Mouse (Mus musculus) left cerebral cortex, adult 9 months (tissue): ENCODE results near the gene Gbf1.

ENCODE experiments used
- DNase-seq, 2 experiments: peaks; one replicate each; pipeline ENCODE4 v3.0.0; 2022; ENCODE audit warnings: low spot score in 2 of 2

Gbf1 gene

DNA sequence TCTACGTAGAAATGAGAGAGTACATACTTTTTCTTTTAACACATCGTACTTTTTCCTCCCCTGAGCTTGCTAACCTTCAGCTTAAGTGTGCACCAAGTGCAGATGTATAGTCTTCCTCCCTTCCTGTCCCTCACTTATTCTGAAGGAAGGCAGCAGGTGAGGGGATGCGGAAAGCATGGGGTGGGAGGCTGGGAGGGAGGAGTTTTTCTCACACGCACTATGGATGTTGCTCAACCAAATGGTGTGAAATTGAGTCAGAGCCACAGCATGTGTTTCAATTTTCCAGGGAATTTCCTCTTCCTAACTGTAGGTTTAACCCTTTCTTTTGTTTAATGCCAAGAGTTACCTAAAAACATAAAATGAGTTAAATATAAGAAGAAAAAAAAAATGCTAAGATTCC lies 70.8 kb downstream of the Gbf1 start:
- DNase-seq = peak in 1 of 2 experiments; percentile 9

DNA sequence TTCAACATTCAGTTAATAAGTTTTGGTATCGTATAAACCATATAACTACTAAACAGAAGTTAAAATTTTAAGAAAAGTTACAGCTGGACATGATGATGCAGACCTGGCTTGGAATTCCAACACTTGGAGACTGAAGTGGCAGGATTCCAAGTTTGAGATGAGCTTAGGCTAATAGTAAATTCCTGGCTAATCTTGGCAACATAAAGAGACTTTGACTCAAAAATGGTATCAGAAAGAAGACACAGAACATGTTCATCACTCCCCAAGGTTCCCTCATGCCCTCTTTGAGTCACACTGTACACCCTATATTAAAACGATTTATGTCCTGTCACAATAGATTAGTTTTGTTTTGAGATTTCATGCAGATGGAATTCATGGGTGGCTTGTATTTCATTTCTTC lies 72.6 kb downstream of the Gbf1 start:
- DNase-seq = no peak

DNA sequence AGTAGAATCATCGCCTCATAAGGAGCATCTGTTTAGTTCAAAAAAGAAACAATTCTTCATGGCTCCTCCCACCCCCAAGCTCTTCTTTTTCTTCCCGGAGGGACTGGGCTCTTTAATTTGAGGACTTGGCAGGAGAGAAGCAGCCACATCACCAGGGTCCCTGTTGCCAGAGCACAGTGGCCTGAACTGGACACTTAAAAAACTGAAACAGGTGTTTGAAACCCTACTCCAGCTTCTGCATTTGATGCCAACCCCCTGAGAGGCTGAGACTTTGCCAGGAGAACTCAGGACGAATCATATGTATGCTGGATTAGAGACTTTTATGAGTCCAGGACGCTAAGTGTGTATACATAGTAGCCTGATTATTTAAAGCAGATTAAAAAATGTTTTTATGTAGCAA lies 73.2 kb downstream of the Gbf1 start:
- no peak for DNase-seq

DNA sequence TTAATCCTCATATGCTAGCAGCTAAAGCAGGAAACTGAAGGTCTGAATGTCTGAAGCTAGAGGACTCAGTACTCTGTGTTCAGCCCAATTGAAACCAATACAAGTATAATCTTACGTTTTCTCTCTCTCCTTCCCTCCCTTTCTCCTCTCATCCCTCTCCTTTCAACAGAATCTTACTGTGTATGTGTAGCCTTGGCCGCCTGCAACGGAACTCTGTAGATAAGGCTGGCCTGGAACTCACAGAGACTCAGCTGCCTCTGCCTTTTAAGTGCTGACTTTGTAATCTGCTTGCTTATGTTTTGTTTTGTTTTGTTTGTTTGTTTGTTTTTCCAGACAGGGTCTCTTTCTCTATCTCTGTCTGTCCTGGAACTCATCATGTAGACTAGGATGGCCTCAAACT lies 74.0 kb downstream of the Gbf1 start:
- DNase-seq = no peak

DNA sequence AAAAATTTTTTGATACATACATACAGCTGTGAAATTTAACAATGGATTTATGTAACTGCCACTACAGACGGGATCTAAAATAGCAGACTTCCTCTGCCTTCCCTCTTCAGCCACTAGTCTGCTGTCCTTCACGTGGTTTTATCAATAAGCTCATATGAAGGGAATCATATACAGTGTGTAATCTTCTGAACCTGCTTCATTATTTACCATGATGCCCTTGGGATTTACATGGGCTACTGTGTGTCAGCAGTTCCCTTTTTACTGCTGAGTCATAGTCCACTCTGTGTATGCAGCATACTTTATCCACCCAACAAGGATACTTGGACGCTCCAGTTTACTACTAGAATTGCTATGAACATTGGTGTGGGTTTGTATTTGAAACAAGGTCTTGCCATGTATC lies 75.0 kb downstream of the Gbf1 start:
- DNase-seq = no peak

DNA sequence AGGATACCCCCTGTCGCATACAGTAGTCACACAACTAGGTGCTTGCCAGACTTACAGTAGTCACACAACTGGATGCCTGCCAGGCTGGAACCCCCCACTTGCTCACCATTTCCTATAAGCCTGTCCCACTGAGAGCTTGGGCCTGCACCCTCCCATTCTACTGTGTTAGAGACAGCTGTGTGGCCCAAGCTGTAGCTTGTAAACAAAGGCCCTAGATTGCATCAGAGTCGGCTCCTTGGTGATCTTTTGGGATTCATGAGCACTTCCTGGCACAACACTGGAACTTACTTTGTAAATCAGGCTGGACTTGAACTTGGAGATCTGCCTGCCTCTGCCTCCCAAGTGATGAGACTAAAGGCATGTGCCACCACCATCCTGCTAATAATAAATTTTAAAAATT lies 82.1 kb downstream of the Gbf1 start:
- no peak for DNase-seq

DNA sequence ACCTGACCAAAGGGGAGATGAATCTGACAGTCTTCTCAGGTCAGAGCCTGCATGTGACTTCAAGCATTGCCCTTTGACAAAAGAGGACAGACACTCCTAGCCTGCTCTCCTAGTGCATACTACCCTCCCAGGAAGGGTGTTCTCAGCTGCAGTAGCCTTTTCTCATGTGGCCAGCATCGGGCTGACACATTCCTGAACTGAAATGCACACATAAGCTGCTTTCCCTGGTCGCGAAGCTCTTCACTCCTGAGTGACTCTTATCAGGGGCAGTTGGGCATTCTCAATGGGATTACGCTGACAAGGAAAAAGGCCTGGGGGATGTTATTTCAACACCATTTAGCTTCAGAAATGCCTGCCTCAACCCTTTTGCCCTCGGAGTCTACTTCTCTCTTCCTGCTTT lies 84.3 kb downstream of the Gbf1 start:
- DNase-seq = no peak

DNA sequence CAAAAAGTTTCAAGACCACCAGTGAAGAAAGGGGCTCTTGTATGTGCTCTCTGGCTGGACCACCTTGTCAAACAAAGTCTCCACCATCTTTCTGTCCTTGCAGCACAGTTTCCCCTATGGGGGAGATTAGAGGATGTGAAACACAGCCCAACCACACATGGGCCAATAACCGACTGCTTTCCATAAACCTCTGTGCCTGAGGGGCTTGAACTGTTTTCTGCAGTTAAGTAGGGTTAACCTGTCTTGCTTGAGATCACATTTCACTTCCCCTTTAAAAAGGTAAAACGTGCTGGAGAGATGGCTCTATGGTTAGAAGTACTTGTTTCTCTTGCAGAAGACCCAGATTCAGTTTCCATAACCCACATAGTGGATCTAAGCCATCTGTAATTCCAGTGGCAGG lies 87.9 kb downstream of the Gbf1 start:
- no peak for DNase-seq

DNA sequence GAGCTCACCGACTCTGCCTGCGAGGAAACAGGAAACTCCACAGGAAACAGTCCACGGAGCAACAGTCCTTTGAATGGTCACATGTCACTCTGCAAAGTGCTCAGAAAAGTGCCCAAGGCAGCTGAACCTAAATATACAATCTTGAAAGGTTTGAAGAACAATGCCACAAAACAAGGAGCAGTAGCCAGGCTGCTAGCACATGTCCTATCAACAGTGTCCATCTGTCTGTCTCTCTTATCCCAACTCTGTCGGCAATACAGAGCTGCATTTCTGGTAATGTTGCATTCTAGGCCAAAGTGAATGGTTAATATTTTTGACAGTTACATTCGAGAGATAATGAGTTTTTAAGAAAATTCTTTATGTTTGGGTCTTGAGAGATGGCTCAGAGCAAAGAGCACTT lies 90.1 kb downstream of the Gbf1 start:
- DNase-seq = no peak

DNA sequence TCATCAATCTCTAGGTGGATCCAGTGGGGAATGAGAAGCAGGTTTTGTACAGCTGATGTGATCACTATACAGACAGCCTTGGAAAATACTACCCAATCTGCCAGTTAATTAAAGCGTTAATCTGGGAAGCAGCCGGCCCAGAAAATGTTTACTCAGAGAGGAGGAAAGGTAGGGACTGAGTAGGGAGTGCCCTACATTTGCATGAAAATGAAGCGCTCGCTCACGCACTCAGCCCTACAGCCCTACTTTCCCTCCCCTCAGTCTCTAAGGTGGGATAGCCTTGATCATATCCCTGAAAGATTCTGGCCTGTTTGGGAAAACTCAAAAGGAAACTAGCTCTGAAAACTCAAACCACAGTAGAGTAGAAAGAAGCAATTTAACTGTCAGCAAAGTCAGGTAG lies 92.3 kb downstream of the Gbf1 start:
- no peak for DNase-seq

DNA sequence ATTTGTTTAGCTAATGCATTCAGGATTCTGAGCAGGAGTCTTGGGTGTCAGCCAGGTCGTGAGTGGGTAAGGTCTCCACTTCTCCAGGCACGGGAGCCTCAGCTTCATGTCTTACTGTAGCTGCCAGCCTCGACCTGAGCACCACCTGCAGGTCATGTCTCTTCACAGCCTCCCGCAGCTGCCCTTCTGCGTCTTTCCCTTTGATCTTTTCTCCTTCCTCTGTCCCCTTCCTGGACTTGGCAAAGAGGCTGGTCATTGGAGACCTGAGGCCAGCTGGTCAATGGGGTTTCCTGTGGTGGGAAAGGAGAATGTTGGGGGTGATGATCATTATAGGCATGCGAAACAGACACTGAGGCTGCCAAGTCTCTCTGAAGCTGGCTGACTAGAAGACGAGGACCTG lies 96.7 kb downstream of the Gbf1 start:
- no peak for DNase-seq

DNA sequence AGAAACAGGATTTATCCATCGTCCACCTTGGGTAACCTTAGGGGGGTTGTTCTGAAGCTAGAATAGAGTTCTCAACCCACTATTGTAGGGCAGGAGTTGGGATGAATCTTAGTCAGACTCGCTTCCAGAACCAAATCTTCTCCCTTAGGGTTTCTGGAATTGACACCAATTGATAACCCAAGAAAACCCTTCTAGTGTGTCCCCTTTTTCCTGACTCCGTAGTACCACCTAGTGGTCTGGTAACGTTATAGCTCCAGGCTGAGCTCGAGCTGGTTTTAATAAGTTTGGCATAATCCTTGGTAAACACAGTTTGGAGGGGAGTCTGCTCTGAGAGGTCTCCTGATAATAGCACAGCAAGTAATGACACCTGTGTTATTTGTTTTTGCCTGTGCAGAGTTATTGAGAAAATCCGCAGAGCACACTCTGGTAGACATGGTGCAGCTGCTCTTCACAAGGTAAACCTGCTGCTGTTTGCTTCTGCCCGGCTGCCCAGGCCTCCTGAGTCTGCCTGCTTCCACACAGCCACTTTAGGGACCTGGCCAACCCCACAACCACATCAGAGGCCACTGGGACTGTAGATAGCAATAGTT lies 101.9 kb downstream of the Gbf1 start:
- DNase-seq = peak in 1 of 2 experiments; percentile 41

DNA sequence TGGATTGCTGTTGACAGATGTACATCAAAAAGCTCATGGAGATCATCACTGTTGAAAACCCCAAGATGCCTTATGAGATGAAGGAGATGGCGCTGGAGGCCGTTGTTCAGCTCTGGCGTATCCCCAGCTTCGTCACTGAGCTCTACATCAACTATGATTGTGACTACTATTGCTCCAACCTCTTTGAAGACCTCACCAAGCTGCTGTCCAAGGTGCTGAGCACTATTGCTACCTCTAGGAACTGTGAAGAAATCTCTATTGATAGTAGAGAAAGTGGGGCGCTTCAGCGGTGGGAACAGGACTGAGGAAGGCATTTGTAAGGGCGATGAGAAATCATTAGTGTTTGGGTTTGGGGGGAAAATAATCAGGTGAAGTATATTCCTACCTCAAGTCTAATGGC lies 112.5 kb downstream of the Gbf1 start:
- DNase-seq = no peak

DNA sequence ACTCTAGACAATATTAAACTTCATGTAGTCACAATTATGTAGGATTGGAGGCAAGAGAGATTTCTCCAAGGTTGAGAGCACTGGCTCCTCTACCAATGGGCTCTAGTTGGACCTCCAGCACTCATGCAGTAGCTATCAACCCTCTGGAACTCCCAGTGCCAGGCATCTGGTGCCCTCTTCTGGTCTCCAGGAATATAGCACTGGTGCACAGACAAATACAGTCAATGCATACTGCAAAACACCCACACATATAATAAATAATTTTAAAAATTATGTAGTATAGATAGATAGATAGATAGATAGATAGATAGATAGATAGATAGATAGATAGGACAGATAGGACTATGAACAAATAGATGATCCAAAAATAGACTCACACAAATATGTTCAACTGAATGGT lies 123.0 kb downstream of the Gbf1 start:
- no peak for DNase-seq

DNA sequence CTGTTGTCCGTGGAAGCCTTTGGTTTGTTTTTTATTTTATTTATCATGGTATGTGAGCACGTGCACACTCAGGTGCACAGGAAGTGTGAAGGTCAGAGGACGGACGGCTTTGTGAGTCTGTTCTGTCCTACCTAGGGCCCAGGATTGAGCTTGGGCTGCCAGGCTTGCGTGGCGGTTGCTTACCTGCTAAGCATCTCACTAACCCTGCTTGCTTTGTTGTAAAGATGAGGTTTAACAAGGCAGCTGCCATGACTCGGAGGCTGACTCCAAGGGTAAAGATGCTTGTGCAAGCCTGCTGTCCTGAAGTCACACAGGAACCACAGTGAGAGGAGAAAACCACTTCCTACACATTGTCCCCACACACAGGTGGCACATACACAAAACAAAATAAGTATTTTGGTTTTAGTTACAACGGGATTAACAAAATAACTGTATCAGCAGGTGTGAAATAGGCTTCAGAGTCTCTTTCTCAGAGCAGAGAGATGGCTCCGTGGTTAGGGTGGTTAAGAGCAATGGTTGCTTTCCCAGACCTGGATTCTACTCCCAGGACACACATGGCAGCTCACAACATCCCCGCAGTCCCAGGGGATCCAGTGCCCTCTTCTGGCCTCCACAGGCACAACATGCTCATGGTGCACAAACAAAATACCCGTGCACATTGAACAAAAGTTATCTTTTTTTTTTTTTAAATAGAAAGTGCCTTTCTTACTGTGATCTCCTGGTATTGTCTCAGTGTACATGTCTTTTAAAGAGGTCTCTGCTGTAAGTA lies 130.0 kb downstream of the Gbf1 start:
- no peak for DNase-seq

DNA sequence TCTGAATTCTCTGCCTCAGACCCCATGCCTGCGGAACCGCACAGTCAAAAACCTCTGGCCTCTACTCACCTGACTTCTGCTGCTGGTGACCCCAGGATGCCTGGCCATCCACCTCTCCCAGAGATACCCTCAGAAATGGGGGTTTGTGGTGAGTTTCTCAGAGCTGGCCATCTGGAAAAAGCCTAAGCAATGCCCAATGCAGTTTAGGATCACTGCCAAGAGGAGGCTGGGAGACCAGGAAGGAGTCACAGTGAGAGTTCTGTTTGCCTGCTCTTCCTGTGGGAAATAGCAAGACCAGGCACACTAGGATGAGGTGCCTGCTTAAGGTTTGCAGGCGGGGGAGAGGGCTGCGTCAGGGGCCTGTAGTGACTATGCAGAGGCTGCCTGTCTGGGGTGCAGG lies 132.4 kb downstream of the Gbf1 start:
- DNase-seq = no peak

DNA sequence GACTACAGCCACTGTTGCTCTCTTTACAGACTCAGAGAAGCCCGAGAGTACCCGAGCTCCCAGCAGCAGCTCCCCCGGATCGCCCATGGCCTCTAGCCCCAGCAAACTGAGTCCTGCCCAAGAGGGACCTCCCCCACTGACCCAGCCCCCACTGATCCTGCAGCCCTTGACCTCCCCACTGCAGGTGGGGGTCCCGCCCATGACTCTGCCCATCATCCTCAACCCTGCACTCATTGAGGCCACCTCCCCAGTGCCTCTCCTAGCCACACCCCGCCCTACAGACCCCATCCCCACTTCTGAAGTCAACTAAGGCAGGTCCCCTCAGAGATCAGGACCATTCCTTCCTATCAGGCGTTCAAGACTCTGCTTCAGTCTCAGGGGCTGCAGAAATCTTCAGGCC lies 133.3 kb downstream of the Gbf1 start:
- DNase-seq = no peak

DNA sequence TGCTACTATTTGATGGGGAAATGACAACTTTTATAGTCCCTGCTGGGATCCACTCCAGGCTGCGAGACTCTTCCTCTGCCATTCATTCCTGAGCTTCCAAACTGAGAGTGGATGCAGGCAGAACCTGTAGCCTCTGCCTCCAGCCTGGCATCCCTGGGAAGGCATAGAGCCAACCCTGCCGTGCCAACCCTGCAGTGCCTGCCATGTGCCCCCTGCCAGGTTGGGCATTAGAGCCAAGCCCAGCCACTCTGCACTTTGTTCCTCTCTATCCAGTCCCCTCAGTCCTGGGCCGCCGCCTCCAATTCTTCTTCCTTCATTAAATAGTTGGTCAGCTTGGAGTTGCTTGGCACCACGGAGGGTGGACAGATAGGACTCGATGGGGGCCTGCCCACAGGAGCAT lies 133.7 kb downstream of the Gbf1 start:
- no peak for DNase-seq

DNA sequence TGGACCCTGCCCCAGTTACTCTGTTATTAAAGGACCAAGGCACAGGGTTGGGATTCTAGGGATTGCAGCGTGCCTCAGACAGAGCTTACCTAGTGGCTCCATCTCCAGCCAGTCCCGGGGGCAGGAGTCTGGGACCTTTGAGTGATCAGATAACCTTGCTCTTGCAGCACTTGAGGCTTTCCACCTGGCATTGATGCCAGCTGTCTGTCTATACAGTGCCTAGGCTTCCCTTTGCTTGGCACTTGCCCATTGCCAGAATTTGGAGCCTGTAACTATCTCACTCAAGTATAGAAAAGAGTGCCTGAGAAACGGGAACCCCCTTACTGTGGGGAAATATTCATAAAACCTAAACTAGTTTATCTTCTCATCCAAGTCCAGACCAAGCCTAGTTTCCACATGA lies 134.6 kb downstream of the Gbf1 start:
- no peak for DNase-seq

DNA sequence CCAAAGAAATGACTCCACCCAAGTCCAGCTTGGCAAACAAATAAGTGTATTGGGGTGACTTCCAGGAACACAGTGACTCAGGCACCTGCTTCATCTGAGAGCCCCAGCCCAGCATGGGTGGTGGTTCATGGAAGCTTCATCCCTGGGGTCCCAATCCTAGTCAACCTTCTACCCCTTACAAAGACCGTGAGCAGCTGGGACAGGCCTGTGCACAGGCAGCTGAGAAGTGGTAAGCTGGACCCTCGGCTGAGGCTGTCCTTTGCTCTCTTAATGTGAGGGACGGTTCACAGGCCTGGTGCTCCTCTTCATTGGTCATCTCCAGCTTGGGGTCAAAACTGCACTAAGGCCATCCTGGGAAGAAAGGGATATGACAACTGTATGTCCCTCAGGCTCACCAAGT lies 135.3 kb downstream of the Gbf1 start:
- no peak for DNase-seq

DNA sequence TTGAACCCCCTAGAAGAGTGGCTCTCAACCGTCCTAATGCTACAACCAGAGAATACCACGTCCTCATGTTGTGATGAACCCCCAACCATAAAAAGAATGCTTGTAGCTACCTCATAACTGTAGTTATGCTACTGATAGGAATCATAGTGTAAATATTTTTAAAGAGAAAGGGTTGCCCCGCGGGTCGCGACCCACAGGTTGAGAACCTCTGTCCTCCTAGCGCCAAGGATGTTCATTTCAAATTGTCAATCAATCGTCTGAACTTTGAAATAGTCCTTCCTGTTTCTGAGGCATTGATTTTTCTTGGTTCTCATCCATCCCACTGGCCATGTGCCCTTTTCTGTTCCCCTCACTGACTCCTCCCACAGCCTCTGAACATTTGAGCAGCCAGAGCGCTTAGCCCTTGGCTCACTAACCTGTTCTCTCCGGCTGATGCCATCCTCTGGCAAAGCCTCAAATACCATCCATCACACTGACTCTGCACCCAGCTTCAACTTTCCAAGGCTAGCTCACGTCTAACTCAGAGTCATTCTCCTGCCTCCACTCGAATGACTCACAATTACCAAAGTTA lies 138.3 kb downstream of the Gbf1 start:
- no peak for DNase-seq

DNA sequence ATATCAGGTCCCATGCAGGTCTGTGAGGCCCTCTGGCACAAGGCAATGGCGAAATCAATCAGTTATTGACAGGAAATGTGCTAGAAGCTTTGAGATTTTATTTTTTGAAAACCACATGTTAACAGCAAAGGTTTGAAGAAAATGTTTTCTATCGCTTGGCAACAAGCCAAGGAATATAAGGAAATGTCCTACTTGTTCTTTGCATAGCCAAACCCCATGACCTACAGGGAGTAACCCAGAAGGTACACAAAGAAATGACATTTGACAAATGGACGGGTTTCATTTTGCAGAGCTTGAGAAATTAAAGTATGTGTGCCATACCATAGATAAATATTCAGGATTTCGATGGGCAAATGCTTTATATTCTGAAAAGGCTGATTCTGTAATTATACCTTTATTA lies 144.6 kb downstream of the Gbf1 start:
- DNase-seq = no peak

DNA sequence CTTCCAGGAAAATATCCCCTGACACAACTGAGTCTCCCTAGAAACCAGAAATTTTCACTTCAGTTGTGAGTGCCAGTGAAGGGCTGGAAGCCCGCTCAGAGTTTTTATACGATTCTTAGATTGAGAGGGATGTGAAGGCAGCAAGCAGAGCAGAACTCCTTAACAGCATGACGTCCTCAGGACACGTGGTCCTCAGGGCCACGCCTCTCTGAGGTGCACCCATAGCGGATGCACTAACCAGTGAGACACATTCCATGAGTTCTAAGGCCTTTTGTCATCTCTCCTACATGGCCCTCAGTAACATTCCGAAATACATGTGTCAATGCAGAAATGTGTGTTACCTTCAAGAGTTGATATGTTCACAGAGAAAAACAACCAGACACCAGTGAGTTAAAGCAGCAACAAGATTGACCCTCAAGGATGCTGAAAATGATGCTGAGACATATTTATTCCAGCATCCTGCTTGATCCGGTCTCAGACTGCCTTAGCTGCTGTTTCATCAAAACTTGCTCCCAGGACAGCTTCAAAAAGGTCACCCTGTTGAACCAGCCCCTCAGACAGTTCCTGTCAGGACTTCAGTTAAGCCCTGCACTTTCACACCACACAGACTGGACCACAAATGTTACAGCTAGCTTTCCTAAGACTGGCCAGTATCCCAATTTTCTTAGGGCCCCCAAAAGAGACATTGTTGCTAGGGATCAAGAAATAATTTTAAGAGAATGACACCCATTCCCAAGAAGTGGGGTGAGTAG lies 148.2 kb downstream of the Gbf1 start:
- no peak for DNase-seq
